Mouse (Mus musculus) testis, adult 2 months (tissue): ENCODE data around the gene Afap1l2. TPM values are rescaled to one million over a fixed set of nuclear protein-coding genes. Genes with fewer than 3 reads are reported as not detected.

Source experiments
- H3K27ac ChIP-seq: fragments of 200-500 bp; 2 replicates; pipeline ENCODE4 v1.5.1; 2012; ENCODE audit warnings: low read depth, low read length; ENCODE audit not compliant: control insufficient read depth, insufficient read depth
- H3K27me3 ChIP-seq: fragments of 200-500 bp; 2 replicates; pipeline ENCODE4 v1.6.1; 2012; ENCODE audit warnings: mild to moderate bottlenecking, low read length, moderate library complexity; ENCODE audit not compliant: control insufficient read depth, insufficient read depth
- H3K36me3 ChIP-seq: fragments of 200-500 bp; 2 replicates; pipeline ENCODE4 v1.6.1; 2012; ENCODE audit warnings: mild to moderate bottlenecking, low read length; ENCODE audit not compliant: control insufficient read depth, insufficient read depth
- H3K4me1 ChIP-seq: fragments of 200-500 bp; 2 replicates; pipeline ENCODE4 v1.6.1; 2012; ENCODE audit warnings: low read length; ENCODE audit not compliant: control insufficient read depth, insufficient read depth
- H3K4me3 ChIP-seq: fragments of 200-500 bp; 2 replicates; pipeline ENCODE4 v1.5.1; 2012; ENCODE audit warnings: low read depth, mild to moderate bottlenecking, low read length, moderate library complexity, mixed read lengths; ENCODE audit not compliant: control insufficient read depth
- CTCF ChIP-seq: fragments of 200-500 bp; IDR thresholded peaks from 2 replicates; pipeline ENCODE4 v1.5.1; 2012; ENCODE audit warnings: low read depth, mild to moderate bottlenecking, inconsistent platforms, low read length, moderate library complexity; ENCODE audit not compliant: control insufficient read depth, insufficient read depth, insufficient replicate concordance
- POLR2A ChIP-seq: fragments of 200-500 bp; IDR thresholded peaks from 2 replicates; pipeline ENCODE4 v1.6.1; 2012; ENCODE audit warnings: low read depth, mild to moderate bottlenecking, inconsistent platforms, low read length, moderate library complexity; ENCODE audit not compliant: control insufficient read depth
- polyA plus RNA-seq: library from polyadenylated mRNA; depleted of rRNA; stranded (reverse); fragments of >200 nt; gene quantifications from 2 replicates; pipeline ENCODE4 v1.2.3, GENCODE M21; 2012

The Afap1l2 gene
- polyA plus RNA-seq, 1 experiment, result 0.51 TPM

- H3K27ac ChIP-seq, result no peak overlapping the region
- H3K36me3 ChIP-seq, result no peaks in the 10 kb centered on the region
- H3K4me1 ChIP-seq, result no peaks in the 10 kb centered on the region
- TF ChIP-seq POLR2A (no peak), CTCF (no peak)
- no peaks in the 10 kb centered on the region for H3K27me3 ChIP-seq
- no peak overlapping the region for H3K4me3 ChIP-seq
These were observed 103.9 kb downstream of the Afap1l2 start for GRCm38 (mm10) chr19:56904095-56904494.

GRCm38 (mm10) chr19:56897654-56898053, 110.4 kb downstream of the Afap1l2 start:
- H3K4me1 ChIP-seq, result no peaks in the 10 kb centered on the region
- H3K27me3 ChIP-seq, result no peaks in the 10 kb centered on the region
- no peak overlapping the region for H3K27ac ChIP-seq
- no peaks in the 10 kb centered on the region for H3K36me3 ChIP-seq
- H3K4me3 ChIP-seq, result no peak overlapping the region
- TF ChIP-seq POLR2A (no peak), CTCF (no peak)

GRCm38 (mm10) chr19:56893326-56893725, 114.7 kb downstream of the Afap1l2 start:
- H3K4me1 ChIP-seq, result peaks cover 2% of the 10 kb centered on the region
- H3K36me3 ChIP-seq, result no peaks in the 10 kb centered on the region
- no peaks in the 10 kb centered on the region for H3K27me3 ChIP-seq
- no peak overlapping the region for H3K4me3 ChIP-seq
- no peak overlapping the region for H3K27ac ChIP-seq
- no peak for TF ChIP-seq CTCF
- TF ChIP-seq POLR2A, result no peak

- H3K4me3 ChIP-seq, result no peak overlapping the region
- no peaks in the 10 kb centered on the region for H3K36me3 ChIP-seq
These were observed 115.4 kb downstream of the Afap1l2 start for GRCm38 (mm10) chr19:56892586-56892985.

GRCm38 (mm10) chr19:56891438-56891837, 116.6 kb downstream of the Afap1l2 start:
- Histone ChIP-seq H3K27me3 (no peaks in the 10 kb centered on the region), H3K4me1 (peaks cover 2% of the 10 kb centered on the region), H3K4me3 (no peak overlapping the region), H3K36me3 (no peaks in the 10 kb centered on the region), H3K27ac (no peak overlapping the region)
- TF ChIP-seq CTCF (no peak), POLR2A (no peak)

More at GRCm38 (mm10) chr19:56892586-56892985, 115.4 kb downstream of the Afap1l2 start:
- H3K27me3 ChIP-seq, result no peaks in the 10 kb centered on the region
- TF ChIP-seq CTCF (no peak), POLR2A (no peak)
- no peak overlapping the region for H3K27ac ChIP-seq
- peaks cover 2% of the 10 kb centered on the region for H3K4me1 ChIP-seq

- no peaks in the 10 kb centered on the region for H3K36me3 ChIP-seq
- peaks cover 2% of the 10 kb centered on the region for H3K4me1 ChIP-seq
- H3K27me3 ChIP-seq, result no peaks in the 10 kb centered on the region
- no peak for TF ChIP-seq CTCF
- TF ChIP-seq POLR2A, result no peak
- no peak overlapping the region for H3K27ac ChIP-seq
- no peak overlapping the region for H3K4me3 ChIP-seq
These were observed 119.4 kb downstream of the Afap1l2 start for GRCm38 (mm10) chr19:56888654-56889053.

- no peaks in the 10 kb centered on the region for H3K36me3 ChIP-seq
These were observed 120.1 kb downstream of the Afap1l2 start for GRCm38 (mm10) chr19:56887879-56888278.

GRCm38 (mm10) chr19:56877364-56877763, 130.7 kb downstream of the Afap1l2 start:
- no peak overlapping the region for H3K27ac ChIP-seq
- no peaks in the 10 kb centered on the region for H3K36me3 ChIP-seq
- H3K27me3 ChIP-seq, result no peaks in the 10 kb centered on the region
- H3K4me3 ChIP-seq, result no peak overlapping the region
- no peak for TF ChIP-seq CTCF
- no peak for TF ChIP-seq POLR2A
- H3K4me1 ChIP-seq, result peaks cover 14% of the 10 kb centered on the region

More at GRCm38 (mm10) chr19:56887879-56888278, 120.1 kb downstream of the Afap1l2 start:
- TF ChIP-seq CTCF, result no peak
- no peak for TF ChIP-seq POLR2A
- Histone ChIP-seq H3K27me3 (no peaks in the 10 kb centered on the region), H3K4me1 (peaks cover 2% of the 10 kb centered on the region), H3K27ac (no peak overlapping the region), H3K4me3 (no peak overlapping the region)
